Comparison of ENCODE assay signal across 13 mouse cellular contexts in the genomic region with DNA sequence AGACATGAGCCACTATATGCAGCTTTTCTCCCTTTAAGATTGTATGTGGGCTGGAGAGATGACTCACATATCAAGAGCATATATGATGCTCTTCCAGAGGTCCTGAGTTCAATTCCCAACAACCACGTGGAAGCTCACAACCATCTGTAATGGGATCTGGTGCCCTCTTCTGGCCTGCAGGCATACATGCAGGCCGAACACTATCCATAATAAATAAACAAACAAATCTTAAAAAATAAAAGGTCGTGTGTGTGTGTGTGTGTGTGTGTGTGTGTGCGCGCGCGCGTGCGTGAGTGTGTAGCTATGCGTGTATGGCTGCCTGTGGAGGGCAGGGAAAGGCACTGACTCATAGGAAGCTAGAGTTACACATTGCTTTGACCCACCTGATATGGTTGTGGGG. TPM values are rescaled to one million over a fixed set of nuclear protein-coding genes. Genes with fewer than 3 reads are reported as not detected.
DNase-seq lines count a peak whose midpoint lies in the region; TF ChIP-seq lines count a peak whose summit lies in the region.
"Had no signal": no experiment of that assay in that cellular context is flagged by ENCODE, and none has a peak within 500 bp of the region (broad histone marks: within the 10 kb centered on the region; RNA-seq: fewer than 3 reads in every experiment).

No protein-coding gene starts in this region.

- H3K27me3 ChIP-seq in thymus, adult 2 months (ENCODE audit: control insufficient read depth, insufficient read depth, low read length), result no peaks in the 10 kb centered on the region
- H3K27me3 ChIP-seq: heart, embryonic 15.5 days; intestine, embryonic 15.5 days; limb, embryonic 15.5 days had no signal

- intact Hi-C loops in left cerebral cortex, adult 2 months (cut with DNase I), result no loop called here
- intact Hi-C loops in left cerebral cortex, postnatal 10 days (cut with DNase I), result loop anchor here (5.0 kb wide), 2 partner anchors 42 to 62 kb away; a partner anchor contains a TSS

- H3K4me3 ChIP-seq in left cerebral cortex, adult 2 months, result no peak overlapping the region
- no peak overlapping the region for H3K4me3 ChIP-seq in thymus, adult 2 months (ENCODE audit: control insufficient read depth, insufficient read depth, low read length)
- H3K4me3 ChIP-seq: erythroblast, embryonic 14.5 days; intestine, embryonic 15.5 days had no signal

- WGBS in thymus, adult 2 months, result 54% methylated on average over 10 of the region's 10 CpGs

- no peak for TF ChIP-seq POLR2A in thymus, adult 2 months (IDR thresholded peaks at IDR 0.05; ENCODE audit: control insufficient read depth, extremely low read depth, insufficient read depth, low read length, poor library complexity)

- H3K27ac ChIP-seq in left cerebral cortex, adult 2 months, result no peak overlapping the region
- H3K27ac ChIP-seq in thymus, adult 2 months (ENCODE audit: control insufficient read depth, insufficient read depth, low read length), result no peak overlapping the region
- H3K27ac ChIP-seq: heart, embryonic 15.5 days; intestine, embryonic 15.5 days; limb, embryonic 15.5 days had no signal

- no peaks in the 10 kb centered on the region for H3K36me3 ChIP-seq in thymus, adult 2 months (ENCODE audit: control insufficient read depth, insufficient read depth, low read length)
- H3K36me3 ChIP-seq: intestine, embryonic 15.5 days had no signal

- DNase-seq in left cerebral cortex, adult 2 months (ENCODE audit: extremely low spot score in 1 of 2, low spot score in 2 of 2), result no peak
- no peak for DNase-seq in left cerebral cortex, adult 9 months (ENCODE audit: low spot score in 2 of 2)
- DNase-seq in thymus, adult 2 months, result no peak
- no peak for DNase-seq in thymus, adult 18-20 months
- peak; percentile 55 for DNase-seq in R1 (ENCODE audit: low read depth, low spot score)
- DNase-seq in urinary bladder, adult 18-20 months (ENCODE audit: low spot score in 2 of 2), result no peak
- no peak for DNase-seq in left cerebral cortex, postnatal 10 days (ENCODE audit: extremely low spot score in 1 of 2, low spot score in 2 of 2)
- DNase-seq: layer of hippocampus, adult 9-11 months had no signal

- TF ChIP-seq CTCF in left cerebral cortex, adult 2 months (IDR thresholded peaks at IDR 0.05), result peak; percentile 49
- 0 out of 2 replicates have a peak, but pooled peaks have one; percentile 33 for TF ChIP-seq CTCF in thymus, adult 2 months (IDR thresholded peaks at IDR 0.05; ENCODE audit: borderline replicate concordance, control insufficient read depth, extremely low read depth, insufficient read depth, low read length, poor library complexity)

- H3K4me1 ChIP-seq in thymus, adult 2 months (replicated peaks; ENCODE audit: control insufficient read depth, insufficient read depth, low read length), result peaks cover 4% of the 10 kb centered on the region

RNA-seq across cellular contexts. Expression of a gene that starts 1.2 kb away (rescaled TPM):
- 100 to 1,000 TPM; 100 to 103 TPM for total RNA-seq in left cerebral cortex, adult 2 months (2021)
- 37.3 and 38.0 TPM in 2 replicates for polyA plus RNA-seq in thymus, adult 2 months (2012; rRNA removed)
- 100 to 1,000 TPM; 123 to 124 TPM for total RNA-seq in left cerebral cortex, postnatal 10 days (2021)

RNA-seq across cellular contexts. Expression of a gene that starts 1.4 kb away (rescaled TPM):
- total RNA-seq in left cerebral cortex, adult 2 months (2021), result 10 to 100 TPM; 12.0 to 12.9 TPM
- 1.3 and 1.8 TPM in 2 replicates for polyA plus RNA-seq in thymus, adult 2 months (2012; rRNA removed)
- 10 to 100 TPM; 12.2 to 16.5 TPM for total RNA-seq in left cerebral cortex, postnatal 10 days (2021)
- polyA plus RNA-seq: erythroblast, embryonic 14.5 days had no signal

RNA-seq across cellular contexts. Expression of a gene that starts 25.4 kb away (rescaled TPM):
- total RNA-seq in left cerebral cortex, adult 2 months (2021), result 10 to 100 TPM; 17.1 to 18.7 TPM
- 0.87 and 0.88 TPM in 2 replicates for polyA plus RNA-seq in thymus, adult 2 months (2012; rRNA removed)
- 10 to 100 TPM; 22.5 to 27.0 TPM for total RNA-seq in left cerebral cortex, postnatal 10 days (2021)
- total RNA-seq: common myeloid progenitor, adult 5-6 weeks had no signal
- polyA plus RNA-seq: erythroblast, embryonic 14.5 days had no signal

RNA-seq across cellular contexts. Expression of a gene that starts 30.9 kb away (rescaled TPM):
- 10 to 100 TPM; 22.8 to 23.2 TPM for total RNA-seq in left cerebral cortex, adult 2 months (2021)
- polyA plus RNA-seq in thymus, adult 2 months (2012; rRNA removed), result 46.1 and 47.3 TPM in 2 replicates
- total RNA-seq in left cerebral cortex, postnatal 10 days (2021), result 10 to 100 TPM; 31.4 to 34.0 TPM
